Mouse (Mus musculus) ovary, adult 18-20 months (tissue): ENCODE data around the gene Rab3c.

Experiments used
- DNase-seq: peaks from one replicate; pipeline ENCODE4 v3.0.0; 2022; ENCODE audit warnings: low spot score, mixed read lengths

Gene Rab3c

GRCm38 (mm10) chr13:110093720-110094685 lies 186.8 kb downstream of the Rab3c start:
- no peak for DNase-seq

GRCm38 (mm10) chr13:110083961-110084360 lies 196.8 kb downstream of the Rab3c start:
- no peak for DNase-seq

GRCm38 (mm10) chr13:110081174-110081573 lies 199.6 kb downstream of the Rab3c start:
- no peak for DNase-seq

- no peak for DNase-seq
Measured at GRCm38 (mm10) chr13:110075587-110075986, 205.2 kb downstream of the Rab3c start.

- no peak for DNase-seq
Measured at GRCm38 (mm10) chr13:110074180-110074579, 206.6 kb downstream of the Rab3c start.

- DNase-seq: no peak
Measured at GRCm38 (mm10) chr13:110067149-110067548, 213.6 kb downstream of the Rab3c start.

- no peak for DNase-seq
Measured at GRCm38 (mm10) chr13:110066674-110067073, 214.1 kb downstream of the Rab3c start.

- no peak for DNase-seq
Measured at GRCm38 (mm10) chr13:110062835-110063411, 217.9 kb downstream of the Rab3c start.

GRCm38 (mm10) chr13:110062288-110062687 lies 218.5 kb downstream of the Rab3c start:
- no peak for DNase-seq

- no peak for DNase-seq
Measured at GRCm38 (mm10) chr13:110054538-110054937, 226.3 kb downstream of the Rab3c start.

GRCm38 (mm10) chr13:110048767-110049434 lies 231.9 kb downstream of the Rab3c start:
- no peak for DNase-seq

GRCm38 (mm10) chr13:110044418-110044817 lies 236.4 kb downstream of the Rab3c start:
- DNase-seq: no peak

GRCm38 (mm10) chr13:110039779-110040498 lies 240.9 kb downstream of the Rab3c start:
- DNase-seq: no peak

- no peak for DNase-seq
Measured at GRCm38 (mm10) chr13:110039170-110039569, 241.6 kb downstream of the Rab3c start.

- no peak for DNase-seq
Measured at GRCm38 (mm10) chr13:110038521-110038920, 242.3 kb downstream of the Rab3c start.

- DNase-seq: no peak
Measured at GRCm38 (mm10) chr13:110034885-110035284, 245.9 kb downstream of the Rab3c start.

- no peak for DNase-seq
Measured at GRCm38 (mm10) chr13:110034041-110034440, 246.8 kb downstream of the Rab3c start.

GRCm38 (mm10) chr13:110031886-110032285 lies 248.9 kb downstream of the Rab3c start:
- DNase-seq: no peak

- no peak for DNase-seq
Measured at GRCm38 (mm10) chr13:110031061-110031460, 249.7 kb downstream of the Rab3c start.

- no peak for DNase-seq
Measured at GRCm38 (mm10) chr13:110024381-110025161, 256.2 kb downstream of the Rab3c start.

GRCm38 (mm10) chr13:110023031-110023430 lies 257.8 kb downstream of the Rab3c start:
- no peak for DNase-seq
